Mouse (Mus musculus): Measurements from ENCODE around the gene Trcg1. TPM values are rescaled to one million over a fixed set of nuclear protein-coding genes. Genes with fewer than 3 reads are reported as not detected.
"Not testable (repeated sequence)": the region's sequence is repeated elsewhere in the genome, so short reads cannot be mapped to it uniquely, and the experiment has no call there.

The Trcg1 gene
- not detected for total RNA-seq (2021)
- long read RNA-seq, experiment 1 = 0 reads
- long read RNA-seq, experiment 2 = 0 reads

GRCm38 (mm10) chr9:57236256-57236655 lies at the start of gene Trcg1:
Gene Trcg1 (plus strand): TSS chr9:57236556.
- DNase-seq (ENCODE audit: low spot score in 2 of 2) = no peak

GRCm38 (mm10) chr9:57196708-57197107 lies 39.6 kb upstream of the Trcg1 start:
- DNase-seq (ENCODE audit: low spot score in 2 of 2) = no peak

GRCm38 (mm10) chr9:57197414-57197813 lies 38.9 kb upstream of the Trcg1 start:
- no peak for DNase-seq (ENCODE audit: low spot score in 2 of 2)

- no peak for DNase-seq (ENCODE audit: low spot score in 2 of 2)
These were observed 33.4 kb upstream of the Trcg1 start for GRCm38 (mm10) chr9:57202981-57203380.

GRCm38 (mm10) chr9:57203571-57203970 lies 32.8 kb upstream of the Trcg1 start:
- DNase-seq (ENCODE audit: low spot score in 2 of 2) = not testable (repeated sequence)

GRCm38 (mm10) chr9:57206896-57207295 lies 29.5 kb upstream of the Trcg1 start:
- no peak for DNase-seq (ENCODE audit: low spot score in 2 of 2)

- DNase-seq (ENCODE audit: low spot score in 2 of 2) = peak in 1 of 2 experiments; percentile 22
These were observed 27.0 kb upstream of the Trcg1 start for GRCm38 (mm10) chr9:57209316-57209715.

- no peak for DNase-seq (ENCODE audit: low spot score in 2 of 2)
These were observed 23.7 kb upstream of the Trcg1 start for GRCm38 (mm10) chr9:57212448-57213222.

- no peak for DNase-seq (ENCODE audit: low spot score in 2 of 2)
These were observed 21.9 kb upstream of the Trcg1 start for GRCm38 (mm10) chr9:57214500-57214899.

- no peak for DNase-seq (ENCODE audit: low spot score in 2 of 2)
These were observed 19.1 kb upstream of the Trcg1 start for GRCm38 (mm10) chr9:57217220-57217619.

GRCm38 (mm10) chr9:57218776-57219175 lies 17.6 kb upstream of the Trcg1 start:
- DNase-seq (ENCODE audit: low spot score in 2 of 2) = no peak

- no peak for DNase-seq (ENCODE audit: low spot score in 2 of 2)
These were observed 16.8 kb upstream of the Trcg1 start for GRCm38 (mm10) chr9:57219511-57219910.

- DNase-seq (ENCODE audit: low spot score in 2 of 2) = no peak
These were observed 16.0 kb upstream of the Trcg1 start for GRCm38 (mm10) chr9:57220356-57220755.

- no peak for DNase-seq (ENCODE audit: low spot score in 2 of 2)
These were observed 13.0 kb upstream of the Trcg1 start for GRCm38 (mm10) chr9:57223341-57223740.

- DNase-seq (ENCODE audit: low spot score in 2 of 2) = no peak
These were observed 10.4 kb upstream of the Trcg1 start for GRCm38 (mm10) chr9:57225780-57226627.

GRCm38 (mm10) chr9:57226628-57227122 lies 9.7 kb upstream of the Trcg1 start:
- not testable (repeated sequence) for DNase-seq (ENCODE audit: low spot score in 2 of 2)

GRCm38 (mm10) chr9:57227203-57227602 lies 9.2 kb upstream of the Trcg1 start:
- DNase-seq (ENCODE audit: low spot score in 2 of 2) = no peak

- DNase-seq (ENCODE audit: low spot score in 2 of 2) = no peak
These were observed 8.2 kb upstream of the Trcg1 start for GRCm38 (mm10) chr9:57228186-57228585.

- no peak for DNase-seq (ENCODE audit: low spot score in 2 of 2)
These were observed 6.6 kb upstream of the Trcg1 start for GRCm38 (mm10) chr9:57229726-57230125.

GRCm38 (mm10) chr9:57230146-57230783 lies 6.1 kb upstream of the Trcg1 start:
- no peak for DNase-seq (ENCODE audit: low spot score in 2 of 2)

- no peak for DNase-seq (ENCODE audit: low spot score in 2 of 2)
These were observed 4.7 kb upstream of the Trcg1 start for GRCm38 (mm10) chr9:57231536-57232255.
